Mouse (Mus musculus) bone marrow macrophage, adult 2 months (primary cell): ENCODE results near the gene Parp3. TPM values are rescaled to one million over a fixed set of nuclear protein-coding genes. Genes with fewer than 3 reads are reported as not detected.
A peak's percentile ranks its signal among the peaks of the same experiment; 100 is the strongest.

ENCODE experiments used
- H3K27ac ChIP-seq: 2 replicates; pipeline ENCODE4 v1.5.1; 2012; ENCODE audit warnings: low read depth, low read length; ENCODE audit not compliant: insufficient read depth
- H3K4me1 ChIP-seq: 2 replicates; pipeline ENCODE4 v1.6.1; 2012; ENCODE audit warnings: low read length; ENCODE audit not compliant: control insufficient read depth, insufficient read depth
- H3K4me3 ChIP-seq: 2 replicates; pipeline ENCODE4 v1.5.1; 2012; ENCODE audit warnings: mild to moderate bottlenecking, low read length, moderate library complexity; ENCODE audit not compliant: insufficient read depth
- CTCF ChIP-seq: IDR thresholded peaks from 2 replicates; pipeline ENCODE4 v1.5.1; 2012; ENCODE audit warnings: low read depth, mild to moderate bottlenecking, low read length, moderate library complexity
- POLR2A ChIP-seq: IDR thresholded peaks from 2 replicates; pipeline ENCODE4 v1.6.1; 2012; ENCODE audit warnings: mild to moderate bottlenecking, low read depth, low read length, borderline replicate concordance
- polyA plus RNA-seq: library from polyadenylated mRNA; stranded (reverse); fragments of >200 nt; gene quantifications from 2 replicates; pipeline ENCODE4 v1.2.4, GENCODE M21; 2012; ENCODE audit not compliant: missing spikeins, insufficient read depth, insufficient read length

Parp3 gene
- polyA plus RNA-seq, 1 experiment: 21.0 TPM

DNA sequence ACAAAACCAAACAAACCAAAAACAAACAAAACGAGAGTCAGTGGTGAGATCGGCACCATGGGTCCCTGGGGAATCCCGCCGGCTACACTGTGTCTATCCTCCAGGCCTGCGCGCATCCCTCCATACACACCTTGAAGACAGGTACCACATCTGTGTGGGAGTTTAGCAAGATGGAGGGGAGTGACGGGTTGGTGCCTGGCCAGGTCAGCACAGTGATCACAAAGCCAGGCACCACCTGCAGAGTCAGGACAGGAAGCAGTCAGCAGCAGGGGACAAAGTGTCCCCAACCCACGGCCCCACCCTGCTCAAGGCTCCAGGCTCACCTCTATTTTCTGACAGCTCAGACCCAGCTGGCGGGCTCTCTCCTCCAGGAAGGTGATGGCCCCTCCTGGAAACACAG is 40.2 kb downstream of the Parp3 start:
- H3K27ac ChIP-seq: no peak overlapping the region
- TF ChIP-seq POLR2A: no peak
- TF ChIP-seq CTCF: no peak
- H3K4me1 ChIP-seq: peaks cover 8% of the 10 kb centered on the region
- peak overlapping the region; percentile 68 for H3K4me3 ChIP-seq

DNA sequence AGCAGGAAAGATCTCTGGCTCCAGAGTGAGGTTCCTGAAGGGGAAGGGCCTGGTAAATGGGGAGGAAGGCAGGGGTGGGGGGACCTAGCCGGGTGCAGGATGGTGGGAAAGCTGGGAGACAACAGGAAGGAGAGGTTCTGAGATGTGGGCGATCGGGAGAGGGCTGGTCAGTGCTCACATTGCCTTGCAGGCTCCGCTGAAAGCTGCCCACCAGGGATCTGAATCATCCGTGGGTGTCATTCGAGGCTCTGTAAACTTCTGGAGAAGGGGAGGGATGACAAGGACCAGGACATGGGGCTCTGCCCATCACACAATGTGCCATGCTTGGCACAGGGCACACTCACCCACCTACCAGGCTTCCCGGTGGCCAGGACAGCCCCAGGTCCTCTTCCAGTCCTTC is 43.4 kb downstream of the Parp3 start:
- TF ChIP-seq POLR2A (no peak), CTCF (no peak)
- no peak overlapping the region for H3K27ac ChIP-seq
- H3K4me3 ChIP-seq: no peak overlapping the region
- H3K4me1 ChIP-seq: peaks cover 10% of the 10 kb centered on the region

DNA sequence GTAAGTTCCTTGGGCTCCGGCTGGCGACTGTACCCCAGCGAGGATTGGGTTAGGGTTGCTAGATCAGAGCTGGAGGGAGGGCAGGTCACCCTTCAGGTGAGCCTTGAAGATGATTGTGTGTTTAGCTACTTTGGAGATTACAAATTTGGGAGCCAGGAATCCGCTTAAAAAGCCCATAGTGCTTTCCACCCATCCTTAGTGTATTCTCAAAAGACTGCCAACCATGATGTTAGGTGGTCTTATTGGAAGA is 46.8 kb downstream of the Parp3 start:
- Histone ChIP-seq H3K27ac (peak overlapping the region; percentile 84), H3K4me1 (0 out of 2 replicates have a peak, but pooled peaks cover 2% of the 10 kb centered on the region), H3K4me3 (peak overlapping the region; percentile 100)
- TF ChIP-seq CTCF (no peak), POLR2A (no peak)

DNA sequence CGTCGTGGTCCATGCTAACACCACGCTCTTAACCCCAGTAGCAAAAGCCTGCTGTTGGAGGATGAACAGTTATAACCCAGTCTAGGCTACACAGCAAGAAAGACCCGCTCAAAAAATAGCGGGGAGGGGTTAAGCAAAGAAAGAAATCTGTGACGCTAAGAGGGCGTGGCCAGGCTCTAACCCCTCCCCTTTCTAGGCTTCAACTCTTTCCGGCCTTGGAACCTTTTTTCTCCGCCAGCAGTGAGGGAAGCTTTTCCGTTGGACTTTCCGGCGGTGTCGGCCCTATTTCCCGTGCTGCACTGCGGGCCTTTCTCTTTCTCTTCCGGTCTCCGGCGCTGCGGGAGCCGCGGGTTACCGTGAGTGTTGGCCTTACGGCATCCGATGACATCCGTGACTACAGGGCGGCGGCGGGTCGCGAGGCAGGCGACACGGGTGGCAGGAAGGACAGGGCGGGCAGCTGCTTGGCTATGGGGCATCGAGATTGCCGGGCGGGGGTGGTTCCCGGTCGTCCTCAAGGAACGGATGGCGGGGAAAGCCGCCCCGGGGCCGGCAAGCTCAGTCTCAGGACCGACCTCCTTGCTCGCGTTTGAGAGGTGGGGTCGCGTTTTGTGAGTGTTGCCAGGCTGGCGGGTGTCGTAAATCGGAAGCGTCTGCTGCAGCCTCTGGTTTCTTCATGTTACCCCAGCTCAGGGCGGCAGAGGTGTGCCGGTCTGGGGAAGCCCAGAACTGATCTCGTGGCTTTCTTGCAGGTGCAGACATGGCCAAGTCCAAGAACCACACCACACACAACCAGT is 47.3 kb downstream of the Parp3 start, which contains the start of gene Rpl29:
Gene Rpl29, plus strand, starts transcription at position 234 of the 794 bp plus-strand sequence.
- H3K4me1 ChIP-seq: 0 out of 2 replicates have a peak, but pooled peaks cover 2% of the 10 kb centered on the region
- peak within 1 kb of the TSS; percentile 84 for H3K27ac ChIP-seq
- peak within 1 kb of the TSS; percentile 100 for H3K4me3 ChIP-seq
- no peak; the same call in 1 of the 2 replicates for TF ChIP-seq POLR2A
- TF ChIP-seq CTCF: no peak

DNA sequence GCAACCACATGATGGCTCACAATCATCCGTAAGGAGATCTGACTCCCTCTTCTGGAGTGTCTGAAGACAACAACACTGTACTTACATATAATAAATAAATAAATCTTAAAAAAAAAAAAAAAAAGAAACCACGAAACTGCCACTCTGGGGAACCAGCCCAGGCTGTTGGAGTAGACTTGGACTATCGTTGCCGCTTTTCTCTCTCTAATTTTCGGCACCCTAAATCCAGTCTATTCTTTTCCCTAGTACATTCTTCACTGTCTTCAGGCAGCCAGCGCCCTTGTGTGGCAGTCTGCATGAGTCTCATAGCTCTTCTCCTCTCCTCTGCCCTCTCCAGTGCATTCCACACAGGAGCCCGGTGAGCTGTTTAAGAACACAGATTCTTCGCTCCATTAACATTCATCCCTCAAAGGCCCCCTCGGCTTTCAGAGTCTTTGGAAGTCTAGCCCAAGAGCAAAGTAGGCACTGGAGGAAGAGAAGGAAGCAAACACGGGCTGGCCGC is 48.0 kb downstream of the Parp3 start:
- H3K4me1 ChIP-seq: 0 out of 2 replicates have a peak, but pooled peaks cover 2% of the 10 kb centered on the region
- H3K27ac ChIP-seq: peak overlapping the region; percentile 78
- TF ChIP-seq POLR2A (no peak), CTCF (peak; percentile 26; the same call in 1 of the 2 replicates)
- H3K4me3 ChIP-seq: peak overlapping the region; percentile 65

DNA sequence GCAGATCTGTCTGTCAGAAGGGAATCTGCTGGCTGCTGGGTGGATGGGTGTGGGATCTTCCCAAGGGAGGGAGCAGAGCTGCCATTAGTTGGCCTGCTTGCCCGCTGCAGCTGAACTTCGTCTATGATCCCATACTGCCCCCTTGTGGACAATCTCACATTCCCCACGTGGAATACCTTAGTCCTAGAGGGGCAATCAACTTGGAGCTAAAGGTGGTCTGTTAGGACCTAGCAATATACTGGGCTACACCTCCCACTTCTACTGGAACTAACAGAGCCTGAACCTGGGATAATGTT is 54.9 kb downstream of the Parp3 start:
- H3K4me3 ChIP-seq: no peak overlapping the region
- no peak overlapping the region for H3K27ac ChIP-seq
- H3K4me1 ChIP-seq: peaks cover 11% of the 10 kb centered on the region
- TF ChIP-seq POLR2A (no peak), CTCF (peak; percentile 64)

DNA sequence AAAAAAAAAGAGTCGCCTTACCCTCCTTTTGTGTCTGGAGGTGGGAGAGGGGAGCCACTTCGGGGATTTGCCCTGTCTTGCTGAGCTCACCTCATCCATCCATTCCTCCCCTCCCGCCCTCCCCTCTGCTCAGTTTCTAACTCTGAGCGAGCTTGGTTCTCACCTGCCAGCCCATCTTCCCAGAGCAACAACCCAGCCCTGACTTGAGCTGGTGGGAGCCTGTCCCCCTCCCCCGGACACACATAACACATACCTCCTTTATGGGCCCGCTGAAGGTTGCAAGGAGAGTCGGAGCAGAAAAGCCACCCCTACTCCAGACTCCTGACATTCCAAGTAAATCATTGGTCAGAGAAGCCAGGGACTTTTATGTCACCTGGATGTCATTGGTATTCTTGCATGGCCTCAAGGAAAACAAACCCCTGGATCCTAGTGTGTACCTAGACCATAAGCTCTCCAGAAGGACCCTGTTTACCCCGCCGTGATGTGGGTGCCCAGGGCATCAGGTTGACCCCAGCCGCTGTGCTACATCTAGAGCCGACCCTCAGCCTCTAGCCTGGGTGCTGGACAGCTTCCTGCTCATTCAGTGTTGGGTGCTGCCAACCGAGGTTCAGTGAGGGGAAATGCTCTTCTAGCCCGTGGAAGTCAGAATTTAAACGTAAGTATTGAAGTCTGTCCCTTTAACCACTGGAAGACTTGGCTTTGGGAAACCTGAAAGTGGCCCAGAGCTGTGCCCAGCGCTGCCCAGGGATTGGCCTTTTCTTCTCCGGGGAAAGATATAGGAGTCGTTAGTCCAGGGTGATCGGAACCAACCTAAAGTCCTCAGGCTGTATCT is 55.5 kb downstream of the Parp3 start:
- TF ChIP-seq POLR2A (no peak), CTCF (no peak)
- Histone ChIP-seq H3K4me3 (no peak overlapping the region), H3K4me1 (peaks cover 11% of the 10 kb centered on the region)

DNA sequence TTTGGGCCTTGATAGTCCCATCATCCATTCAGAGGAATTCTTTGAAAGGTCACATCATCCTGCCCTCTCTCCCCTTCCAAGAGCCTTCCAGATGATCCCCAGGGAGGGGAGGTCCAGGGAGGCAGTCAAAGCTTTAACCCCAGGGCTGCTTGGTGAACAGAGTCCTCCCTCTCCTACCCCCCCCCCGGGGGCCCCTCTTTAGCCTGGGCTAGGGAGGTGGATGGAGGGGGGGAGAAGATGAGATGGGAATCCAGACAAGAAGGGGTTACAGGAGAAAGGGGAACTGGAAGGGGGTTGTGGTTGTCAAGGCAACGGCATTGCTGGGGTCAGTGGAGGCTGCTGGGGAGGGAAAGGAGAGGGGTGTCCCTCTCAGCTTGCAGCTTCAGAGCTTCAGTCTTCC is 56.1 kb downstream of the Parp3 start:
- Histone ChIP-seq H3K4me1 (peaks cover 11% of the 10 kb centered on the region), H3K27ac (no peak overlapping the region), H3K4me3 (no peak overlapping the region)
- no peak for TF ChIP-seq CTCF
- no peak for TF ChIP-seq POLR2A

More for the DNA sequence above, 55.5 kb downstream of the Parp3 start:
- H3K27ac ChIP-seq: no peak overlapping the region

Other genes starting within 250 kb of the Parp3 start
- 67.2 and 70.5 TPM in 2 replicates for gene Alas1, start 228.3 kb downstream of the Parp3 start, polyA plus RNA-seq
- gene Poc1a, start 195.9 kb downstream of the Parp3 start, polyA plus RNA-seq: 8.3 and 13.7 TPM in 2 replicates
- gene Dusp7, start 108.3 kb downstream of the Parp3 start, polyA plus RNA-seq: 122 and 129 TPM in 2 replicates
- gene Rpl29, start 47.5 kb downstream of the Parp3 start, polyA plus RNA-seq: 299 and 319 TPM in 2 replicates
- gene Acy1, start 38.6 kb downstream of the Parp3 start, polyA plus RNA-seq: 1.3 and 1.6 TPM in 2 replicates
- 27.6 and 32.0 TPM in 2 replicates for gene Abhd14b, start 29.5 kb downstream of the Parp3 start, polyA plus RNA-seq
- gene Abhd14a, start 29.3 kb downstream of the Parp3 start, polyA plus RNA-seq: 5.4 and 8.3 TPM in 2 replicates
- 17.8 and 19.5 TPM in 2 replicates for gene Pcbp4, start 23.7 kb downstream of the Parp3 start, polyA plus RNA-seq
- gene Gpr62, start 11.0 kb downstream of the Parp3 start, polyA plus RNA-seq: not detected in 2 replicates
- gene Rrp9, start 986 bp downstream of the Parp3 start, polyA plus RNA-seq: 7.8 and 11.2 TPM in 2 replicates
- not detected in 2 replicates for gene Iqcf1, start 23.0 kb upstream of the Parp3 start, polyA plus RNA-seq
- not detected in 2 replicates for gene Iqcf5, start 37.6 kb upstream of the Parp3 start, polyA plus RNA-seq
- gene Iqcf3, start 84.7 kb upstream of the Parp3 start, polyA plus RNA-seq: 0.64 and 0.71 TPM in 2 replicates
- gene Iqcf4, start 94.0 kb upstream of the Parp3 start, polyA plus RNA-seq: not detected in 2 replicates
- not detected in 2 replicates for gene Iqcf6, start 149.6 kb upstream of the Parp3 start, polyA plus RNA-seq
- not detected in 2 replicates for gene Grm2, start 179.1 kb upstream of the Parp3 start, polyA plus RNA-seq
- 75.3 and 106 TPM in 2 replicates for gene Tex264, start 209.0 kb upstream of the Parp3 start, polyA plus RNA-seq